Mouse (Mus musculus) erythroblast, adult 5-6 weeks (primary cell): ENCODE measurements around the gene Aifm1. TPM values are rescaled to one million over a fixed set of nuclear protein-coding genes. Genes with fewer than 3 reads are reported as not detected.

Source experiments
- ATAC-seq: replicated peaks from 2 replicates; pipeline ENCODE4 v1.8.0; 2016; ENCODE audit warnings: moderate number of reproducible peaks, mild to moderate bottlenecking, moderate TSS enrichment, inconsistent platforms; ENCODE audit not compliant: poor library complexity, low FRiP score, severe bottlenecking
- total RNA-seq, 2 experiments: library from RNA; stranded (forward) in 1 of 2; stranded (reverse) in 1 of 2; fragments of 150-400 nt in 1 of 2; fragments of 200-764, 138-1000 nt in 1 of 2; gene quantifications; 2 replicates each; pipeline versions ENCODE4 v1.2.3 to v1.2.4; 2015 to 2017; ENCODE audit warnings: low replicate concordance in 2 of 2

The Aifm1 gene
- total RNA-seq, 2 experiments from 2014 or later: 16.3 to 18.1 TPM

- no peak for ATAC-seq
These were observed 84.3 kb downstream of the Aifm1 start for GRCm38 (mm10) chrX:48429100-48429499.

GRCm38 (mm10) chrX:48428642-48429041 is 84.7 kb downstream of the Aifm1 start:
- ATAC-seq: no peak

DNA sequence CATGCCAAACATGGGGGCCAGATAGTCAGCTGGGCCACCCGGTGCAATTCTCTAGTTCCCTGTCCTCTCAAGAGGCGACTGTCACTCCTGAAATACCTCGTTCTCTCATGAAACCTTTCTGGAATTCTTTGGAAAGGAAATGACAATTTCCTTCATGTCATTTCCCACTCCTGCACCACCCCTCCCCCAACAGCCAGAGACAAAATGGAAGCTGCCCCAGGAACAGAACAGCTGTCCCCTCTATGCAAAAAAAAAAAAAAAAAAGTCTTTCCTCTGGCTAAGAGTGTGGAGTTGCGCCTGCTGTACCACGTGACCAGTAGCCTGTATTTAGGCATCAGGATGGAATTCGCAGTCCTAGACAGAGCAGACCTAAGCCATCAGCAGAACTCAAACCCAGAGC is 85.1 kb downstream of the Aifm1 start:
- ATAC-seq: no peak

DNA sequence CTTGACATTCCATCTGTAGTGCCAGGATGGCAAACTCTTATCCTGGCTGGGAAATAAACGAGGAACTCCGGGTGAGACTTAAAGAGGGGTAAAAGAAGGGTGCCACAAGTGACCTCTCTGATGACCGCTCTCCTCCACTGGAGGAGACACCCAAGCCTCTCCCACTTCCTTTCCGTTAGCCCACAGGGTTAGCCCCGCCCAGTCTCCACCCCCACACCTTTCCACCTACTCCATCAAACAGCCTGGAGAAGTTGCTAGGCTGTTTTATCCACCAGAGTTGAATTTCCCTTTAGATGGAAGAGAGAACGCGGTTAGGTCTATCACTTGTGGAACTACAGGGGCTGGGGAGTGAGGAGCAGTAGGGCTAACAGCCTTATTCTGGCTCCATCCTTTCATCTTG is 88.1 kb downstream of the Aifm1 start:
- peak; percentile 78 for ATAC-seq

Other genes starting within 250 kb of the Aifm1 start
- 4.6 and 8.6 TPM in 2 replicates for gene Bcorl1, start 172.2 kb downstream of the Aifm1 start, total RNA-seq (2015; ENCODE audit: low replicate concordance)
- 23.8 and 31.1 TPM in 2 replicates for gene Bcorl1, start 172.2 kb downstream of the Aifm1 start, total RNA-seq (2017; ENCODE audit: low replicate concordance)
- 24.5 and 26.5 TPM in 2 replicates for gene Elf4, start 50.4 kb downstream of the Aifm1 start, total RNA-seq (2015; ENCODE audit: low replicate concordance)
- 2.9 and 6.3 TPM in 2 replicates for gene Elf4, start 50.4 kb downstream of the Aifm1 start, total RNA-seq (2017; ENCODE audit: low replicate concordance)
- not detected in 2 replicates for gene Rab33a, start 5.7 kb upstream of the Aifm1 start, total RNA-seq (2015; ENCODE audit: low replicate concordance)
- not detected in 2 replicates for gene Rab33a, start 5.7 kb upstream of the Aifm1 start, total RNA-seq (2017; ENCODE audit: low replicate concordance)
- gene Zfp280c, start 80.9 kb upstream of the Aifm1 start, total RNA-seq (2015; ENCODE audit: low replicate concordance): 5.2 and 5.6 TPM in 2 replicates
- gene Zfp280c, start 80.9 kb upstream of the Aifm1 start, total RNA-seq (2017; ENCODE audit: low replicate concordance): 3.3 and 3.5 TPM in 2 replicates
- gene Slc25a14, start 109.8 kb upstream of the Aifm1 start, total RNA-seq (2015; ENCODE audit: low replicate concordance): 3.3 TPM in 1 of 2 replicates, not detected in the other
- gene Slc25a14, start 109.8 kb upstream of the Aifm1 start, total RNA-seq (2017; ENCODE audit: low replicate concordance): 0.77 TPM in 1 of 2 replicates, not detected in the other
- not detected in 2 replicates for gene Gpr119, start 160.9 kb upstream of the Aifm1 start, total RNA-seq (2015; ENCODE audit: low replicate concordance)
- gene Gpr119, start 160.9 kb upstream of the Aifm1 start, total RNA-seq (2017; ENCODE audit: low replicate concordance): not detected in 2 replicates
- gene Rbmx2, start 181.4 kb upstream of the Aifm1 start, total RNA-seq (2015; ENCODE audit: low replicate concordance): 7.7 and 16.9 TPM in 2 replicates
- 6.7 and 8.2 TPM in 2 replicates for gene Rbmx2, start 181.4 kb upstream of the Aifm1 start, total RNA-seq (2017; ENCODE audit: low replicate concordance)